Mouse (Mus musculus): Measurements from ENCODE around the gene Plet1. TPM values are rescaled to one million over a fixed set of nuclear protein-coding genes. Genes with fewer than 3 reads are reported as not detected.
A peak's percentile ranks its signal among the peaks of the same experiment; 100 is the strongest.

Plet1 gene
- polyA plus RNA-seq, 1 experiment from 2014 or later, result 0.32 TPM

GRCm38 (mm10) chr9:50540170-50540569 lies 45.8 kb downstream of the Plet1 start:
- H3K27ac ChIP-seq (replicated peaks; ENCODE audit: low read depth, low read length), result no peak overlapping the region
- no peaks in the 10 kb centered on the region for H3K4me1 ChIP-seq (ENCODE audit: control insufficient read depth, insufficient read depth, low read length)
- no peak overlapping the region for H3K4me2 ChIP-seq (ENCODE audit: low read depth, low read length)
- WGBS, result 70% methylated on average over 7 of the region's 7 CpGs
- H3K9ac ChIP-seq (replicated peaks; ENCODE audit: low read length), result no peak overlapping the region
- H3K36me3 ChIP-seq (replicated peaks; ENCODE audit: control insufficient read depth, insufficient read depth, low read depth, low read length), result no peaks in the 10 kb centered on the region
- H3K27me3 ChIP-seq (ENCODE audit: control insufficient read depth, insufficient read depth, low read length), result no peaks in the 10 kb centered on the region
- no peaks in the 10 kb centered on the region for H3K9me3 ChIP-seq (replicated peaks; ENCODE audit: control insufficient read depth, low read length)
- DNase-seq (ENCODE audit: low spot score) (no peak), ATAC-seq (replicated peaks; ENCODE audit: insufficient number of reproducible peaks, low FRiP score, low TSS enrichment, low read depth) (no peak)
- no peak overlapping the region for H3K4me3 ChIP-seq (ENCODE audit: low read depth, low read length)

GRCm38 (mm10) chr9:50542401-50542800 lies 48.1 kb downstream of the Plet1 start:
- H3K9me3 ChIP-seq (replicated peaks; ENCODE audit: control insufficient read depth, low read length), result no peaks in the 10 kb centered on the region
- WGBS, result 73% methylated on average over 9 of the region's 9 CpGs
- no peaks in the 10 kb centered on the region for H3K27me3 ChIP-seq (ENCODE audit: control insufficient read depth, insufficient read depth, low read length)
- H3K27ac ChIP-seq (replicated peaks; ENCODE audit: low read depth, low read length), result no peak overlapping the region
- DNase-seq (ENCODE audit: low spot score) (no peak), ATAC-seq (replicated peaks; ENCODE audit: insufficient number of reproducible peaks, low FRiP score, low TSS enrichment, low read depth) (no peak)
- no peak overlapping the region for H3K4me3 ChIP-seq (ENCODE audit: low read depth, low read length)
- no peak overlapping the region for H3K4me2 ChIP-seq (ENCODE audit: low read depth, low read length)
- no peak overlapping the region for H3K9ac ChIP-seq (replicated peaks; ENCODE audit: low read length)
- no peaks in the 10 kb centered on the region for H3K36me3 ChIP-seq (replicated peaks; ENCODE audit: control insufficient read depth, insufficient read depth, low read depth, low read length)
- no peaks in the 10 kb centered on the region for H3K4me1 ChIP-seq (ENCODE audit: control insufficient read depth, insufficient read depth, low read length)

DNA sequence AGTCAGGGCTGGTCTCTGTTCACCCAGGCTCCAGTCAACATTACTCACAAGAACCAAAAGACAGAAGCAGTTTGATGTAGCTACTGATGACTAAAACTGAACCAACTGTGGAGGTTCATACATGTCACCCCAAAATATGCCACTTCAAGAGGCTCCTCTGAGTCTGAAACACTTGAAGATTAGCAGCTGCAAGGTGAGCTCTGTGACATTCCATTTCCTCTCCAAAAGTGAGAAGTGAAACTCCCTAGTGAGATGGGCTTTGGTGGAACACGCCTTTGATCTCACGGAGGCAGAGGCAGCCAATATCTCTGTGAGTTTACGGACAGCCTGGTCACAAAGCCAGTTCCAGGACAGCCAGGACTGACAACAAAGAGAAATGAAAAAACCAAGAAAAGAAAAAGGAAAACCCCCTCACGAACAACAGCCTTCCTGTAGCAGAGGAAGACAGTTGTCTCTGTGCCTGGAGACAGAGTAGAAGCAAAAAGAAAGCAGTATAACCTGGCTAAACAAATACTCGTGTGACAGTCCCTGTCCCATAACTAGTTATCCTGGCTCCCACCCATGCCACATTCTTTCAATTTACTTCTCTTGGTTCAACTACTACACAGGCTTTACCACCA lies 53.6 kb downstream of the Plet1 start:
- no peak for ATAC-seq (replicated peaks; ENCODE audit: insufficient number of reproducible peaks, low FRiP score, low TSS enrichment, low read depth)
- Histone ChIP-seq H3K4me2 (ENCODE audit: low read depth, low read length) (no peak overlapping the region), H3K9me3 (replicated peaks; ENCODE audit: control insufficient read depth, low read length) (no peaks in the 10 kb centered on the region), H3K4me3 (ENCODE audit: low read depth, low read length) (no peak overlapping the region), H3K36me3 (replicated peaks; ENCODE audit: control insufficient read depth, insufficient read depth, low read depth, low read length) (no peaks in the 10 kb centered on the region), H3K9ac (replicated peaks; ENCODE audit: low read length) (no peak overlapping the region), H3K27ac (replicated peaks; ENCODE audit: low read depth, low read length) (no peak overlapping the region), H3K4me1 (ENCODE audit: control insufficient read depth, insufficient read depth, low read length) (no peaks in the 10 kb centered on the region), H3K27me3 (ENCODE audit: control insufficient read depth, insufficient read depth, low read length) (no peaks in the 10 kb centered on the region)
- 51% methylated on average over 5 of the region's 5 CpGs for WGBS
- no peak for DNase-seq (ENCODE audit: low spot score)

DNA sequence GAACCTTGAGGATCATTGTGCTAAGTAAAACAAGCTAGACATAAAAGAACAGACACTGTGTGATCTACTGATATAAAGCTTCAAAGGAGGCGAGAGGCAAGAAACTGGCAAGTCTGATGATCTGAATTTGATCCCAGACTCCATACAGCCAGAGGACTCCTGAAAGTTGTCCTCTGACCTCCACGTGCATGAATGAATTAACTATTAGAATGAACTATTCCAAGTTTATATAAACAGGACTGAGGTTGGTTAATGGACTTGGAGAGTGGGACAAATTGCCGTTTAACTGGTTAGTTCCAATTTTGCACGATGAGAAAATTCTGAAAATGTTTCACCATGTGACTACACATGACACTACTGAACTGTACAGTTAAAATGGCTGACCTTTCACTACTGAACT lies 54.6 kb downstream of the Plet1 start:
- no peaks in the 10 kb centered on the region for H3K27me3 ChIP-seq (ENCODE audit: control insufficient read depth, insufficient read depth, low read length)
- no peak for ATAC-seq (replicated peaks; ENCODE audit: insufficient number of reproducible peaks, low FRiP score, low TSS enrichment, low read depth)
- 81% methylated on average over 4 of the region's 4 CpGs for whole genome bisulfite sequencing

GRCm38 (mm10) chr9:50552206-50552605 lies 57.9 kb downstream of the Plet1 start:
- Histone ChIP-seq H3K27ac (replicated peaks; ENCODE audit: low read depth, low read length) (no peak overlapping the region), H3K4me3 (ENCODE audit: low read depth, low read length) (no peak overlapping the region), H3K4me2 (ENCODE audit: low read depth, low read length) (no peak overlapping the region), H3K9ac (replicated peaks; ENCODE audit: low read length) (no peak overlapping the region), H3K27me3 (ENCODE audit: control insufficient read depth, insufficient read depth, low read length) (no peaks in the 10 kb centered on the region), H3K36me3 (replicated peaks; ENCODE audit: control insufficient read depth, insufficient read depth, low read depth, low read length) (no peaks in the 10 kb centered on the region), H3K9me3 (replicated peaks; ENCODE audit: control insufficient read depth, low read length) (no peaks in the 10 kb centered on the region), H3K4me1 (ENCODE audit: control insufficient read depth, insufficient read depth, low read length) (no peaks in the 10 kb centered on the region)
- no peak for DNase-seq (ENCODE audit: low spot score)
- 75% methylated on average over 5 of the region's 5 CpGs for WGBS
- ATAC-seq (replicated peaks; ENCODE audit: insufficient number of reproducible peaks, low FRiP score, low TSS enrichment, low read depth), result no peak

More for the DNA sequence above, 54.6 kb downstream of the Plet1 start:
- no peak overlapping the region for H3K4me2 ChIP-seq (ENCODE audit: low read depth, low read length)
- no peak overlapping the region for H3K27ac ChIP-seq (replicated peaks; ENCODE audit: low read depth, low read length)
- H3K4me1 ChIP-seq (ENCODE audit: control insufficient read depth, insufficient read depth, low read length), result no peaks in the 10 kb centered on the region
- H3K4me3 ChIP-seq (ENCODE audit: low read depth, low read length), result no peak overlapping the region
- no peak overlapping the region for H3K9ac ChIP-seq (replicated peaks; ENCODE audit: low read length)
- no peaks in the 10 kb centered on the region for H3K36me3 ChIP-seq (replicated peaks; ENCODE audit: control insufficient read depth, insufficient read depth, low read depth, low read length)
- DNase-seq (ENCODE audit: low spot score), result no peak
- no peaks in the 10 kb centered on the region for H3K9me3 ChIP-seq (replicated peaks; ENCODE audit: control insufficient read depth, low read length)

- H3K27me3 ChIP-seq (ENCODE audit: control insufficient read depth, insufficient read depth, low read length), result no peaks in the 10 kb centered on the region
- H3K9ac ChIP-seq (replicated peaks; ENCODE audit: low read length), result no peak overlapping the region
- ATAC-seq (replicated peaks; ENCODE audit: insufficient number of reproducible peaks, low FRiP score, low TSS enrichment, low read depth), result no peak
- 76% methylated on average over 2 of the region's 2 CpGs for WGBS
- no peaks in the 10 kb centered on the region for H3K9me3 ChIP-seq (replicated peaks; ENCODE audit: control insufficient read depth, low read length)
- DNase-seq (ENCODE audit: low spot score), result no peak
- no peaks in the 10 kb centered on the region for H3K4me1 ChIP-seq (ENCODE audit: control insufficient read depth, insufficient read depth, low read length)
- no peak overlapping the region for H3K27ac ChIP-seq (replicated peaks; ENCODE audit: low read depth, low read length)
- no peaks in the 10 kb centered on the region for H3K36me3 ChIP-seq (replicated peaks; ENCODE audit: control insufficient read depth, insufficient read depth, low read depth, low read length)
- no peak overlapping the region for H3K4me3 ChIP-seq (ENCODE audit: low read depth, low read length)
- H3K4me2 ChIP-seq (ENCODE audit: low read depth, low read length), result no peak overlapping the region
Observed at GRCm38 (mm10) chr9:50553547-50553946, 59.2 kb downstream of the Plet1 start.

DNA sequence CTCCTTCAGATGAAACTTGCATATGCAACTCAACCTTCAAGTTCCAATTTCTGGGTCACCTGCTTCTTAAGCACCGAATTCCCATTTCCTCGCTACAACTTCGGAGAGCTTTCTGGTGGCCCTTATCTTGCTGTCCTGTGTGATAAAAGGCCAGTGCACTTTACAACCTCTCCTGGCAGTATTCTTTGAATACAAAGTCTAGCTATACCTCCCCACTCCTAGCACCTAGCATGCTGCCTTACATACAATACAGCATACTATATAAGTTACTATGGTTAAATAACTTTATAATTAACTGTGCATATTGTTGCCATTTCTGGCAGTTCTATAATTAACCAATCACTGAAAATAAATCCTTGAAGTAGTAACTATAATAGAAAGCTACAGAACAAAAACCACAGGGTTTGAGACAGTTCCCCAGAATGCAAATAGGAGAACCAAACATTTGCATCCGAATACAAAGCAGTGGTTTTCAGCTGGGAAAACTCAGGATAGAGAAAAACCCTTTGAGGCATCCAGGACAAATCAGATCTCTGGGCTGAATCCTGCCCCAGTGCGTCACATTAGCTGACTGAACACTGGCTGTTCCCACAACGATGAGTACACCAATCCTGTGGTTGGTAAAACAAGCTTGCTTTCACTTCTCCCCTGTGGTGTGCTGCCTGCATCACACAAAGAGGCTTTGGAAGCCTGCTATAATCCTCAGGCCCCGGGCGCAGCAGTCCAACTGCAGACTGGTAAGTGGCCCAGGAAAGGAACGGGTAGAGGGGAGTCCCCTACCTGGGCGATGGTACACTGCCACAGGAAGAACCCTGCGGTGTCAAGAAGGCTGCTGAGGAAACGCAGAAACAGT lies 60.1 kb downstream of the Plet1 start, which contains the start of gene Il18:
TSS of gene Il18 (plus strand) at position 587 of the 853 bp plus-strand sequence.
- 0 out of 2 replicates have a peak within 1 kb of the TSS, but pooled peaks have one; percentile 11 for H3K4me2 ChIP-seq (ENCODE audit: low read depth, low read length)
- no peak within 1 kb of the TSS; the same call in 1 of the 2 replicates for H3K9ac ChIP-seq (replicated peaks; ENCODE audit: low read length)
- H3K27ac ChIP-seq (replicated peaks; ENCODE audit: low read depth, low read length), result no peak within 1 kb of the TSS
- H3K4me3 ChIP-seq (ENCODE audit: low read depth, low read length), result no peak within 1 kb of the TSS
- no peaks in the 10 kb centered on the region for H3K9me3 ChIP-seq (replicated peaks; ENCODE audit: control insufficient read depth, low read length)
- whole genome bisulfite sequencing, result 23% methylated on average over 12 of the region's 12 CpGs
- no peaks in the 10 kb centered on the region for H3K4me1 ChIP-seq (ENCODE audit: control insufficient read depth, insufficient read depth, low read length)
- peak; percentile 54 for DNase-seq (ENCODE audit: low spot score)
- no peaks in the 10 kb centered on the region for H3K36me3 ChIP-seq (replicated peaks; ENCODE audit: control insufficient read depth, insufficient read depth, low read depth, low read length)
- H3K27me3 ChIP-seq (ENCODE audit: control insufficient read depth, insufficient read depth, low read length), result no peaks in the 10 kb centered on the region
- no peak for ATAC-seq (replicated peaks; ENCODE audit: insufficient number of reproducible peaks, low FRiP score, low TSS enrichment, low read depth)

DNA sequence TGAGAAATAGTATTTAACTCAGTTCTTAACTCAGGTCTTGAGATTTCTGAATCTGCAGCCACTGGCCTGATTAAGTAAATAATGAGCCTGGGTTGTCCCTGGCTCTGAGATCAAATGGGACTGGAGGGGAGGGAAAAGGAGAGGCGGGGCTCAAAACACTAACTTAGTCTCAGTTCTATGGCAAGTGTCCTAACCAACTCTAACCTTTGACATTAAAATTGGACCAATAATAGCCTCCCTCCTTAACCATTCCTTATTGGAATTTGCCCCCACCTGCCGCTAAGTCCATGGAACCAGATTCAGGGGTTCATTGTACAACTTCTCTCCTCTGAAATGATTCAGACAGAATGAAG lies 60.7 kb downstream of the Plet1 start, which contains the start of gene Bco2:
TSS of gene Bco2 (minus strand) at position 88 of the 353 bp plus-strand sequence.
- Histone ChIP-seq H3K4me2 (ENCODE audit: low read depth, low read length) (0 out of 2 replicates have a peak within 1 kb of the TSS, but pooled peaks have one; percentile 11), H3K36me3 (replicated peaks; ENCODE audit: control insufficient read depth, insufficient read depth, low read depth, low read length) (no peaks in the 10 kb centered on the region), H3K9me3 (replicated peaks; ENCODE audit: control insufficient read depth, low read length) (no peaks in the 10 kb centered on the region), H3K4me3 (ENCODE audit: low read depth, low read length) (no peak within 1 kb of the TSS), H3K4me1 (ENCODE audit: control insufficient read depth, insufficient read depth, low read length) (no peaks in the 10 kb centered on the region), H3K27me3 (ENCODE audit: control insufficient read depth, insufficient read depth, low read length) (no peaks in the 10 kb centered on the region), H3K27ac (replicated peaks; ENCODE audit: low read depth, low read length) (no peak within 1 kb of the TSS), H3K9ac (replicated peaks; ENCODE audit: low read length) (no peak within 1 kb of the TSS; the same call in 1 of the 2 replicates)
- no peak for DNase-seq (ENCODE audit: low spot score)
- 16% methylated on average over 2 of the region's 2 CpGs for WGBS
- ATAC-seq (replicated peaks; ENCODE audit: insufficient number of reproducible peaks, low FRiP score, low TSS enrichment, low read depth), result no peak
